Mouse (Mus musculus) monocyte, adult 2 months (primary cell): ENCODE measurements around the gene Il34.

Source experiments
- DNase-seq, 2 experiments: peaks; one replicate each; pipeline ENCODE4 v3.0.0; 2022; ENCODE audit warnings: low spot score in 2 of 2, low read depth in 1 of 2

The Il34 gene

DNA sequence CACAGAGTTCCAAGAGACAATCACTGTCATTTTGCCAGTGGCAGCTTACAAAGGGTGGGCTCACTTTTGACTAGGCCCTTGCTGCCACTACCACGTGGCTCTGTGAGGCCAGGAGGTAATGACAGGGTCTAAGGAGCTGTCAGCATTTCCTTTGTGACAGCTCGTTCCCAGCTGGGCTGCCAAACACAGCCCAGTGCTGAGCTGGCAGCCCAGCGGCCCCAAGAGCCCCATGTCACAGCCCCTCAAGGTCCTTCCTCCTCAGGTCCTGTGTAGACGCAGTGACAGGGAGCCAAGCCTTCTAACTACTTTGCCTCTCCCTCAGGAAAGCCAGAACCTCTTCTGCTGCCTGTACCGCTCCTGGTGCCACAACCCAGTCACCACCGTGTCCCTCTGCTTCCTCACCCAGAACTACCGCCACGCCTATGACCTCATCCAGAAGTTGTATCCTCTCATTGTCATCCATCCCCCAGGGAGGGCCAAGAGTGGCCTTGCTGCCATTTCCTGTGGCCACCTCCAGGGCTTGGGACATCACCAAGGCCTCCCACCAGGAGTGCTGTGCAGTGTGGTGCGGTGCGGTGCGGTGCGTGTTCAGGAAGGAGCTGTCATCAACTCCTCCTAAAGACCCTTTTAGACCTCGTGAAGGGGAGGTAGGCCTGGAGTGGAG lies 94.3 kb downstream of the Il34 start:
- no peak for DNase-seq

DNA sequence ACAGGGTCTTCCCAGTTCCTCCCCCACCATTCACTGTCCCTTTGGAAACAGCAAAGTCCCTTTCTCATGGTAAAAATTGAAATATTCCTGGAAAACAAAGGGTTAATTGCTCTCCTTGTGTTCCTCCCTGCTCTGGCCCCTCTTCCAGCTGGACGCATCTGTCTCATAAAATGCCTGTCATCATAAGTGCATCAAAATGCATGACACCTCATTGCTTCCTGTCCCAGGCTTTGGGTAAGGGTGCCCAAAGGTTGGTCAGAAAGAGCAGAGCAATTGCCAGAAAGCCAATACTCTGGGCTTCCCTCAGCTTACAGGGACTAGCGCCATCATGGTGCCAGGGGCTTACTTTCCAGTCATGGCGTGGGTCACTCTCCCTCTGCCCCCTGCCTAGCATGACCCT lies 95.1 kb downstream of the Il34 start:
- no peak for DNase-seq

DNA sequence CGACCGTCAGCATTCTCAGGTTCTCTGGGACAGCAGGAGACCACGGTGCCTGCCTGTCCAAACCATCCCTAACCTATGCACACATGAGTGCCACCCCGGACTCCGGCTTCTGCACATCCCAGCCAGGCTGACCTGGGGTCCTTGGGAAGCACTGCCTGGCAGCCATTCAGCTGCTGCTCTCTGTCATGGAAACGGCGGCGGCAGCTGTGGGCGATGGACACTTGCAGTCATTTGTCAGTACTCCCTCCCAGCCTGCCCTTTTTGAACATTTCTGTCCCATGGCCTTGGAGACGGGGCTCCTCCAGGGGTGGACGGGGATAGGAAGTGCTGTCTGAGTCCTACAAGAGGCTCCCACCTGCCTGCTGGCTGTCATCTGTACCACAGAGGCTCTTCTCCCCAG lies 97.3 kb downstream of the Il34 start:
- no peak for DNase-seq

DNA sequence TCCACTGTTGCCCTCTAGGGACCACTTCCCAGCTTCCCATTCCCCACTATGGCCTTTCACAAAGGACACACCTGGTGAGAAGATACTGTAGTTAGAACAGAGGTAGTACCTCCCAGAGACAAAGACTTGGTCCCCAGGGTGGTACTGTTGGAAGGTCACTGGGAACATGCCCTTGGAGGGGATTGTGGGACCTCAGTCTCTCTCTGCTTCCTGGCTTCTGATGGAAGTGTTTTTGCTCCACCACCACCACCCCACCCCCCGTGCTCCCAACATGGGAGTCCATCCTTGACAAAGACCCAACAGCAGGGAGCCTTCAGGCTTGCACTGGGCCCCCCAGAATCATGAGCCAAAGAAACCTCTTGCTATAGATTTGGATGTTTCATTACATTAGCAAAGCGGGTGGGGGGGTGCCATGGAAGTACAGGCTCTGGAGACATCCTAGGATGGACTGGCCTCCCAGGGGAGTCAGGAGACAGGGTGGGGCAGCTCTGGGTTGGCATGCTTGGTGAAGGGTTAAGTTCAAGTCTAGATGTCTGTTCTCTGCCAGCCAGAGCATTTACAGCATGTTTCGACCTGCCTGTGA lies 99.3 kb downstream of the Il34 start:
- DNase-seq, result no peak

DNA sequence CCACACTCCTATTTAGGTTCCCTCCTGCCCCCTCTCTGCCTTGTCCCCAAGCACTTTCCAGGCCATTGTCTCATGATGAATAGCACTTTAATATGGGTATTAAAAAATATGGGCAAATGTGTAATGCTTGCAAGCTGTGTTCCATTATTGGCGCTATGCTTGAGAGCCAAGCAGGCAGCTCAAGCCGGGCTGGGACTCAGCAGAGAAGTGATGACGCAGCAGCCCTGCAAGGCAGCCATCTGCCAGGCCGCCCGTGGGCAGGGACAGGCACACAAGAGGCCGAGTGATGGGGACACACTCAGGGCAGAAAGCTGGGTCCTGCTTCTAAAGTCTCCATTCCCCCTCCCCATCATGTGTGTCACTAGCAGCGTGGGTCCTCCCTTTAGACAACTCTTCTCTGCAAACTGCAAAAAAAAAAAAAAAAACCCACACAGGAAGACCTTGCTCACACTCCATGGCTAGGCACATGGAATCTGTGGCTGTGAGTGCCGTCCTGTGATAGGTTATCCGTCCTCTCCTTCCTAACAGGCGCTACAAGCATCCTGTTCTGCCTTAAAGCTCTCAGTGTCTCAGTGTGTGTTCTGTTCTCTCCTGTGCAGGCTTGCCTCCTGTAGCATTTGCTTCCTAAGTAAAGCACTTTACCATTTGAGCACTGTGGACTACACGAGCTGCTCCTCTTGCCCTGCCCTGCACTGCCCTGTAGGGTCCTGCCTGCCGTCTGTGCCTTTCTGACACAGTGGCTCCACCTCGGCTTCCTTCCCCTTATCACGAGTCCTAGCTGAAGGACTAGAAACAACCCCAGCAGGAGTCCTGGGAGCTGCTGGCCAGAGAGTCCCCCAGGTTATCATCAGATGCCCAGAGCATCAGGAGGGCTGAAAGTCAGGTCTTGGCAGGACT lies 100.1 kb downstream of the Il34 start:
- no peak for DNase-seq

DNA sequence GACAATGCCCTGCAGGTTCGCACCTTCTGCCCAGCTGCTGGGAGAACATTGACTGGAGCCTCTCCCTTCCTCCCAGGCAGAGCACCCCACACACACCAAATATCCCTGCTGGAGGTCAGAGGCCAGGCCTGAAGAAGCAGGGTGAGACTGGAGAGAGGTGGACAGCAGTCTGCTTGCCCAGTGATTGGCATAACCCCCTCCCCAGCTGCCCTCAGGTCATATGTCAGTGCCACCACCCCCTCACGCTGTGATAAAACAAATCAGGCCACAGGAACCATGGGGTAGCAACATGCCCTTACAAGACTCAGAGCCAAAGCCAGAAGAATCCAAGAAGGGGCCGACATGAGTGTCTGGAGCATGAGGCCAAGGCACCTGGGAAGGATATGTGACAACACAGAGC lies 101.6 kb downstream of the Il34 start:
- no peak for DNase-seq

DNA sequence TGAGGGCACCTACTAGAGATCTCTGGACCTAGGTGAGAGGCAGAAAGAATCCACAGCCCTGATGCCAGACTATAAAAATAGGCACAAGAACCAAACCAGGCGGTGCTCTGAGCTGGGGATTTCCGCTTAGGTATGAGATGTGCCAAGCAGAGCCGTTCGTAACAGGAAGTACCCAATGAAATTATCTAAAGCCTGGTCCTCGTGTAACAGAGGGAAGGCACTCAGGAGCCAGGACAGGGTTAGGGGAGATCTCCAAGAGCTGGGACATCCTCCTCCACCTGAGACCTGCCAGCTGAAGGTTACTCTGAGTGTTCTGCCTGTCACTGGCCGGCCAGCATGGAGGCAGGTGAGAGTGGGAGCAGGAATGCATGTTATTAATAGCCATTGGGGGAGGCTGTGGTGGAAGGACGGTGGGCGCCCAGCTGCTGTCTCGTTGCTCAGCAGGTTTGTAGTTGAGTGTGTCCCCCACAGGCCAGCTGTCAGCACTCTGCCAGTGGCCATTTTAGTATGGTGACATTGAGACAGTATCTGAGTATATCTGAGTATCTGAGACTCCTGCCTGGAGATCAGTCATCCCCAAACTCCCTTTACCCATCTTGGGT lies 102.2 kb downstream of the Il34 start:
- DNase-seq, result no peak

DNA sequence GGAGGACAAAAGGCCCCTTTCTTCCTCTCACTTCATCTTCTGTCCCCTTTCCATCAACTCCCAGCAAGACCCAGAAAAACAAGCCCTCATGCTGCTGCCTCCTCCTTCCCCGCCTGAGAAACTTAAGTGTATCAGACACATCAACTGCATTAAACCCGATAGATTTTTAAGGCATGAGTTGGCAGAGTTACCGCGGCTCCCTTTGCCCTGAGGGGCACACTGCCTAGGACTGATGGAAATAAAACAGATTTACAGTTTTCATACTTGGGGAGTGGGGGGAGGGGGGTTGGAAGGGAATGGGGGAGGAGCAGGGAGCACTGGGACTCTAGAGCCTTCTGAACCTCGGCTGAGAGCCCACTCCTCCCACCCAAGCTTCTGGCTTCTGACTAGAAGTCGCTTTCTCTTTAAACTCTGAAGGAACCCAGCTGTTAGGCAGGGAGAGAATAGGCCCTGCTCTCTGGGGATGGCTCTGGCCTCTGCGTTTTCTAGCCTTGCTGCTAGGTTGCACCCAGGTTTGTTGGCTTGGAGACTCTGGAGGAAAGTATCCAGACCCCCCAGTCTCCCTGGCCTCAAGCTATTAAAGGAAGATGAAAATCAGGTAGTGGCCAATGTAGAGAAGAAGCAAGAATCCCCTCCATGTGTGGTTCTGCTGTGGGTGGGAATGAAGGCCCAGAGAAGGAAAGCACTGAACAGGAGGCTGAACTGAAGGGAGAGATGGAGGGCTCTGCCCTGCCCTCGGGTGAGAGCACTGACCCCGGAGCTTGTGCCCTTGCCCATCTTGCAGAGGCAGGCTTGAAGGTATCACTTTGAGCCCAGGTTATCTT lies 102.9 kb downstream of the Il34 start:
- no peak for DNase-seq

DNA sequence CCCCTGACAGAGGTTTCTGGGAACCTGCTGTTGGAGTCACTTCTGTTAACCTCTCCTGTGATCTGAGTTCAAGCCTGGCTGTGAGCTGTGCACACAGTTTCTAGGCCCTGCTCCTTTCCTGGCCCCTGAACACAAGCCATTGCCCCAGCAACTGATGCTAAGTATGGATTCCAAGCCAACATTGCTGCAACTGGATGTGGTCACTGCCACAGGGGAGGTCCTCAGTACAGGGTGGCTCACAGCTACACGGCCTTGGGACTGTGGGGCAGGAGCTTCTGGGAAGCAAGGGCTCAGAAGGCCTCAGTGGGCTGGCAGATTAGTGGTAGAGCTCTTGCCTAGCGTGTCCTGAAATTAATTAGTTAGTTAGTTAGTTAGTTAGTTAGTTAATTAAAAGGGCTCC lies 105.2 kb downstream of the Il34 start:
- no peak for DNase-seq

DNA sequence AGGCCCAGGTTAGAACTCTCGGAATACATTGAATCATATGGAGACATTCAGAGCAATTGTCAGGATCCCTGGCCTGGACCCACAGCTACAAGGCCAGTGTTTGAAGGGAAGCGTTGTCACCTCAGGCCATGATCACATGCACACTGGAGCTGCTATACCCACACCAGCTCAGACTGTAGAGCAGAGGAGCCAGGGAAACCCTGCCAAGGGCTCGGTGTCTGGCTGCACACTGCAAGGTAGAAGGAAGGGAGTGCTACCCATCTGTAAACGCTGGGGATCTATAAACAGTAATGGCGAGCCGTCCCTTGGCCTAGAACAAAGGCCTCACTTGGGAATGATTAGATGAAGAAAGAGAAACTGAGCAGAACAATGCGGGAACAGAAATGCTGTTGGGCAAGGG lies 106.2 kb downstream of the Il34 start:
- no peak for DNase-seq

DNA sequence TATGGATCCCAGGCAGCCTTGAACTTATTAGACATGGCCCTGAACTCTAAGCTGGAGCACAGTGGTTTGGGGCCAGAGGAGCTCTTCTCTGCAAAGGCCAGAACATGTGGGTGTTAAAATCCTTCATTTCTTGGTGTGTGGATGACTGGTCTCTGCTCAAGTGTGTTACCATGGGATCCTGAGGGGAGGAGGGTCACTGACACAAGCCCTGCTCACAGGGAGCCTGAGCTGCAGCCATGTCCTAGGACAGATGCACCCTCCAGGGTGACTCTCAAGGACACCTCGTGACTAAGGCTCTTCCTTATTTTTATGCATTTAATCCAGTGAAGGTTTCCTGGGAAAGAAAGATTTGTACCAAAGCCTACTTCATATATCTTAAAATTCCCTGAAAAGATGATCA lies 107.6 kb downstream of the Il34 start:
- DNase-seq, result no peak

DNA sequence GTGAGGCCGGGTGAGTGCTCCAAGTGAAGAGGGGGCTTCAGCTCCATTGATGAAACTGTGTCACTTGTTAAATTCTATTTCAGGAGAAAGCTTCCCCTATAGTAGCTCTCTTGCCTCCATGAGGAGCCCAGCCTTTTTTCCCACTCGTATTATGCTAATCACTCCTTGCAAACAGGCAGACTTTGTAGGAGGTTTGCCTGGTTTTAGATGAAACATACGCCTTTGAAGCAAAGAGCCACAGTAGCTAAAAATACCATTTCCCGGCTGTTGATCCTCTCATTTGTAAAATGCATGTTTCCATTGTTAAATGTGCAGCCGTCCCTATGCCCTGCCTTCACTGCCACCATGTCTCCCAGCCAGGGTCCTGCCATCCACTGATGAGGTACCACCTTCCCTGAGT lies 108.2 kb downstream of the Il34 start:
- DNase-seq, result no peak

DNA sequence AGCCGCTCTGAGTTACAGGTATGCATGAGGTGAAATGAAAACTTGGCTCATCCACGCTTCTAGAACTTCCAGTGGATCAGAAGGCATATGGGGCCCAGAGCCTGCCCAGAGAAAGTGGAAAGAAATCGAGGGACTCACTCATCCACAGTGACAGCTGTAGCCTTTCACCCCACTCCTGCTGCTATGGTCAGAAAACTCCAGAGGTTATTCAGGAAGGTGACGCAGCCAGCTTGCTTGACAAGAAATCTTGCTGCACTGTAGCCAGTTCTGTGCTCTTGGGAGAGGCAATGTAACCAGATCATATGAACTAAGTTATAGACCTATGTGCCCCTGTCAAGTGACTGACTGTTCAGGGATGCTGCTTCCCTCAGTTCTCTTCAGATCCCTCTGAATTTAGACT lies 109.7 kb downstream of the Il34 start:
- no peak for DNase-seq

DNA sequence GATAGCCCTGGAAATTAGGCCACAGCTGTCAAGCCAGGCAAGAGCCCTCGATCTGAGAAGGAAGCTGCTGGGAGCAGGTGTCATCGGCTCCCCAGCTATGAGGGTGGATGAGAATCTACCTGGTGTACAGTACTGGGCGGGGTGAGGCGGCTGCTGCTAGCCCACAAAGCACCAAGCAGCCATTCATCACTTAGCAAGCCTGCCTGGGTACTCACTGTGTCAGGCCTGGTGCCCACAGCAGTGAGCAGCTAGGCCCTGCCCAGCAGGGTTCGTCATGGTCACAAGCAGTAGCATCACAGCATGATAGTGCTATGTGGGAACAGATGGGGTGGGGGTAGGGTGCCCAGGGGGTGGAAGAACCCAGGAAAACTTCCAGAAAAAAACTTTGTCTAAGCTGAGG lies 110.3 kb downstream of the Il34 start:
- DNase-seq, result no peak

DNA sequence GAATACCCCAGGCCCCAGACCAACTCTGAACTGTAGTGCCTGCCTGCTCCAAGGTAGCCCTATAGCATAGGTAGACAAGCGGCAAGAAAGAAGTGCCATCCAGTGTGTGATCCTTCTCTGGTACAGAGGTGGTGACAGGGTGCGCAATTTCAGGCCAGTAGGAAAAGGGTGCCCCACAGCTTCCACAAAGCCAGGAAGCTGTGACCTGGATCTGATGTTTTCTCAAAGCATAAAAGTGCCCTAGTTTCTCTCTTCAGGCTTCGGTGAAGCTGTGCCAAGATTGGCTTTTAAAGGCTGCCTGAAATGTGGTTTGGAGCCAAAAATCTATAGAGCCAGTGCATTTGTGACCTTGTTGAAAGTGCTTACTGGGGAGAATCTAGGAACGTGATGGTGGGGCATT lies 110.9 kb downstream of the Il34 start:
- DNase-seq, result no peak

DNA sequence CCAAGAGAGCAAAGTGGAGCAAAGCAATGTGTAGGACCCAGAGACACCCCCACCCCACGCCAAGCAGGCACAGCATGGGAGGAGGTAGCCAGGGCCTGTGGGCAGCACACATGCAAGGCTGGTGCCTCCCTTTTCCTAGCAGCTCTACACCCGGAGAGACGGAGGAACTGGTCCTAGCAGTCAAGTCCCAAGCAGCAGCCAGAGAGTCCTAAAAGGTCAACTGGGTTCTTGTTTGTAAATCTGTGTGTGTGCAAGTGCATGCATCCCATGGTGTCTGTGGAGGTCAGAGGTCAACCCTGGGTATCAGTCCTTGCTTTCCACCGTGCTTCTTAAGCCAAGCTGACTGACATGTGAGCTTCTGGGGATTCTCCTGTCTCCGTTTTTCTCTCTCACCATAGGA lies 111.5 kb downstream of the Il34 start:
- no peak for DNase-seq
